19 mouse cellular contexts compared by ENCODE assay signal in the genomic region with DNA sequence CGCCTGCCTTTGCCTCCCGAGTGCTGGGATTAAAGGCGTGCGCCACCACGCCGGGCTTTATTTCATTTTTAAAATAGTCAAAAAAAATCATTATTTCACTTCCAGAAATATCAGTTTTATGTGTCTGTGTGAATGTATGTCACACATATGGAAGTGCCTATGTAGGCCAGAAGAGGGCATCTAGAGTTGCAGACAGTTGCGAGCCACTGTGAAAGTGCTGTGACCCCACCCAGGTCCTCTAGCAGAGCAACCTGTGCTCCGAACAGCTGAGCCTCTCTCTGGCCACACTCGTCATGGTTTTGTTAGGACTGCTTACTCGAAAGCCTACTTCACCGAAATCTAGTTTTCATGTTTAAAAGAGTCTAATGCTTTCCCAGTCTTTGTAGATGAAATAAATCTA. TPM values are rescaled to one million over a fixed set of nuclear protein-coding genes. Genes with fewer than 3 reads are reported as not detected.
"Had no signal": no experiment of that assay in that cellular context is flagged by ENCODE, and none has a peak within 500 bp of the region (broad histone marks: within the 10 kb centered on the region; RNA-seq: fewer than 3 reads in every experiment).

No protein-coding gene starts in this region.

- H3K36me3 ChIP-seq: midbrain, embryonic 10.5 days; midbrain, embryonic 12.5 days; neural tube, embryonic 13.5 days; neural tube, embryonic 15.5 days; stomach, embryonic 15.5 days had no signal

- H3K27ac ChIP-seq: midbrain, embryonic 10.5 days; midbrain, embryonic 12.5 days; neural tube, embryonic 13.5 days; neural tube, embryonic 15.5 days; stomach, embryonic 15.5 days; stomach, postnatal 0 days had no signal

- H3K27me3 ChIP-seq: midbrain, embryonic 12.5 days; neural tube, embryonic 13.5 days; neural tube, embryonic 15.5 days; stomach, embryonic 15.5 days had no signal

- DNase-seq: right cerebral cortex, adult 18-20 months; right cerebral cortex, postnatal 25 days had no signal

- H3K4me3 ChIP-seq: midbrain, embryonic 10.5 days; midbrain, embryonic 12.5 days; myocyte; neural tube, embryonic 13.5 days; neural tube, embryonic 15.5 days; stomach, embryonic 15.5 days had no signal

- H3K4me1 ChIP-seq: midbrain, embryonic 10.5 days; midbrain, embryonic 12.5 days; neural tube, embryonic 13.5 days; neural tube, embryonic 15.5 days; stomach, embryonic 15.5 days had no signal

- H3K9me3 ChIP-seq: midbrain, embryonic 10.5 days; midbrain, embryonic 12.5 days; neural tube, embryonic 13.5 days; neural tube, embryonic 15.5 days; stomach, embryonic 15.5 days had no signal

- H3K9ac ChIP-seq: lung, embryonic 14.5 days; midbrain, embryonic 12.5 days; neural tube, embryonic 13.5 days; neural tube, embryonic 15.5 days; stomach, embryonic 15.5 days had no signal

RNA-seq across cellular contexts. Expression of a gene that starts 27.8 kb away (rescaled TPM):
- total RNA-seq: megakaryocyte, adult 5-6 weeks; megakaryocyte-erythroid progenitor cell, adult 5-6 weeks had no signal
- polyA plus RNA-seq: spleen, adult 2 months had no signal

RNA-seq across cellular contexts. Expression of a gene that starts 53.8 kb away (rescaled TPM):
- total RNA-seq: megakaryocyte, adult 5-6 weeks; megakaryocyte-erythroid progenitor cell, adult 5-6 weeks had no signal
- polyA plus RNA-seq: lung, embryonic 14.5 days; lung, embryonic 16.5 days; midbrain, embryonic 10.5 days; midbrain, embryonic 12.5 days; midbrain, embryonic 14.5 days; midbrain, embryonic 16.5 days; myocyte; neural tube, embryonic 11.5 days; neural tube, embryonic 13.5 days; neural tube, embryonic 15.5 days; spleen, adult 2 months; stomach, embryonic 15.5 days; stomach, postnatal 0 days; thymus, adult 2 months; urinary bladder, adult 2 months had no signal
